Comparison of ENCODE assay signal across 8 mouse cellular contexts in the genomic region with DNA sequence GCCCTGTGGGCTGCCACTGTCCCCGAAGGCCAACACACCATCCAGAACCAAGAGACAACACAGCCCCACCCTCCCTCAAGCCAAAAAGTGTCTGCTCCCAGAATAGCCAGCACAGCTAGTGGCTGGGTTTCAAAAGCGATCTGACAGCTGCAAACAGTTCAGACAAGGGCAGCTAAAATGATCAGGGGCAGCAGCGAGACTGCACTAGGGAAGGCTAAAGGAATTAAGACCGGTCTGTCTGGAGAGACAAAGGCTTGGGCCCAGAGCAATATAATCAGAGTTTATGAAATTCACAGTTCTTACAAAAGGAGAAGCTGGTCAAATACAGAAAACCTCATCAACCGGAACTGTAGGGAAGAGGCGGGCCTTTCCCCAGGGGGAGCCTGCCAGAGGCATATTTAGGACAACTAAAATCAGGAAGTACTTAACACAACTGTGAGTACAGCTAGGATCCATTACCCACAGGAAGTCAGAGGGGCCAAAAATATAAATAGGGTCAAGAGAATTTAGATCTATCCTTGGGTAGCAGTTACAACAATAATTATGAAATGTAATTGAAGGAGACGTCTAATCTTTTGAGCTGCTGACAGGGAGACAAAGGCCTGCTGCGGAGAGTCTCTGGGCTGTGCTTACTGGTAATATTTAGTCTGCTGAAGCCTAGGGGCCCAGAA. TPM values are rescaled to one million over a fixed set of nuclear protein-coding genes. Genes with fewer than 3 reads are reported as not detected.
DNase-seq lines count a peak whose midpoint lies in the region; ATAC-seq and TF ChIP-seq lines count a peak whose summit lies in the region.

No protein-coding gene starts in this region.

- DNase-seq in testis, postnatal 14 days (ENCODE audit: low spot score): no peak
- DNase-seq in gastrocnemius, adult 18-20 months (ENCODE audit: low spot score): peak; percentile 86
- DNase-seq in layer of hippocampus, postnatal 25 days (ENCODE audit: extremely low spot score in 1 of 2, low spot score in 1 of 2): no peak

- no peak for TF ChIP-seq POLR2A in testis, adult 2 months (IDR thresholded peaks at IDR 0.05; ENCODE audit: control insufficient read depth, low read depth, low read length)

- H3K9me3 ChIP-seq in hindbrain, embryonic 12.5 days (replicated peaks): 0 out of 2 replicates have a peak, but pooled peaks cover 7% of the 10 kb centered on the region
- H3K9me3 ChIP-seq in limb, embryonic 15.5 days: no peaks in the 10 kb centered on the region
- no peaks in the 10 kb centered on the region for H3K9me3 ChIP-seq in midbrain, embryonic 15.5 days

- no peak overlapping the region for H3K9ac ChIP-seq in hindbrain, embryonic 12.5 days
- no peak overlapping the region for H3K9ac ChIP-seq in limb, embryonic 15.5 days
- no peak overlapping the region for H3K9ac ChIP-seq in midbrain, embryonic 15.5 days

- peak overlapping the region; percentile 55 for H3K27ac ChIP-seq in testis, adult 2 months (ENCODE audit: control insufficient read depth, insufficient read depth, low read depth, low read length)
- H3K27ac ChIP-seq in hindbrain, embryonic 12.5 days: peak overlapping the region; percentile 70
- peak overlapping the region; percentile 78 for H3K27ac ChIP-seq in limb, embryonic 15.5 days
- peak overlapping the region; percentile 68 for H3K27ac ChIP-seq in midbrain, embryonic 15.5 days

- no peaks in the 10 kb centered on the region; the same call in 1 of the 2 replicates for H3K27me3 ChIP-seq in testis, adult 2 months (ENCODE audit: control insufficient read depth, insufficient read depth, low read length)
- H3K27me3 ChIP-seq in hindbrain, embryonic 12.5 days: peaks cover 37% of the 10 kb centered on the region
- H3K27me3 ChIP-seq in limb, embryonic 15.5 days: peaks cover 22% of the 10 kb centered on the region
- peaks cover 26% of the 10 kb centered on the region for H3K27me3 ChIP-seq in midbrain, embryonic 15.5 days (replicated peaks)

- 28% methylated on average over 8 of the region's 8 CpGs for WGBS in hindbrain, embryonic 12.5 days
- WGBS in limb, embryonic 15.5 days: 40% methylated on average over 8 of the region's 8 CpGs
- 15% methylated on average over 8 of the region's 8 CpGs for WGBS in midbrain, embryonic 15.5 days

- ATAC-seq in hindbrain, embryonic 12.5 days (ENCODE audit: low FRiP score): no peak
- 0 out of 2 replicates have a peak, but pooled peaks have one; percentile 17 for ATAC-seq in limb, embryonic 15.5 days (ENCODE audit: insufficient number of reproducible peaks, low FRiP score, low TSS enrichment, low read depth)
- ATAC-seq in midbrain, embryonic 15.5 days (replicated peaks): no peak
- no peak for ATAC-seq in megakaryocyte-erythroid progenitor cell, adult 5-6 weeks (replicated peaks; ENCODE audit: low FRiP score, low TSS enrichment, poor library complexity, severe bottlenecking)

- no peak overlapping the region for H3K4me2 ChIP-seq in hindbrain, embryonic 12.5 days (replicated peaks)
- no peak overlapping the region for H3K4me2 ChIP-seq in limb, embryonic 15.5 days
- no peak overlapping the region for H3K4me2 ChIP-seq in midbrain, embryonic 15.5 days

- no peak for TF ChIP-seq CTCF in testis, adult 2 months (IDR thresholded peaks at IDR 0.05; ENCODE audit: control insufficient read depth, insufficient read depth, insufficient replicate concordance, low read depth, low read length)

- H3K36me3 ChIP-seq in testis, adult 2 months (ENCODE audit: control insufficient read depth, insufficient read depth, low read length): no peaks in the 10 kb centered on the region
- peaks cover 6% of the 10 kb centered on the region; the same call in 1 of the 2 replicates for H3K36me3 ChIP-seq in hindbrain, embryonic 12.5 days
- peaks cover 4% of the 10 kb centered on the region; the same call in 1 of the 2 replicates for H3K36me3 ChIP-seq in limb, embryonic 15.5 days
- no peaks in the 10 kb centered on the region for H3K36me3 ChIP-seq in midbrain, embryonic 15.5 days (replicated peaks)

- peaks cover 7% of the 10 kb centered on the region for H3K4me1 ChIP-seq in testis, adult 2 months (ENCODE audit: control insufficient read depth, insufficient read depth, low read length)
- peaks cover 29% of the 10 kb centered on the region for H3K4me1 ChIP-seq in hindbrain, embryonic 12.5 days
- peaks cover 23% of the 10 kb centered on the region for H3K4me1 ChIP-seq in limb, embryonic 15.5 days
- H3K4me1 ChIP-seq in midbrain, embryonic 15.5 days: peaks cover 24% of the 10 kb centered on the region

- H3K4me3 ChIP-seq in testis, adult 2 months (ENCODE audit: control insufficient read depth, low read depth, low read length): no peak overlapping the region
- no peak overlapping the region for H3K4me3 ChIP-seq in hindbrain, embryonic 12.5 days
- no peak overlapping the region for H3K4me3 ChIP-seq in limb, embryonic 15.5 days
- no peak overlapping the region for H3K4me3 ChIP-seq in midbrain, embryonic 15.5 days

RNA-seq across cellular contexts. Expression of a gene that starts 12.9 kb away (rescaled TPM):
- polyA plus RNA-seq in testis, adult 2 months (2012; rRNA removed): 0.11 TPM in 1 of 2 replicates, not detected in the other
- 10 to 100 TPM; 10.4 to 18.9 TPM for total RNA-seq in gastrocnemius, adult 18-20 months (2021)
- polyA plus RNA-seq in hindbrain, embryonic 12.5 days (2016; fragmentation: Nextera tagmentation; extraction: Ambion mirVana): 7.8 and 36.7 TPM in 2 replicates
- polyA plus RNA-seq in limb, embryonic 15.5 days (2015; fragmentation: Nextera tagmentation; extraction: Ambion mirVana): 117 and 227 TPM in 2 replicates
- polyA plus RNA-seq in midbrain, embryonic 15.5 days (2015; fragmentation: Nextera tagmentation; extraction: Ambion mirVana): 0.10 TPM in 1 of 2 replicates, not detected in the other
- not detected in 2 replicates for total RNA-seq in megakaryocyte-erythroid progenitor cell, adult 5-6 weeks (2014; fragmentation: Nextera tagmentation)
- total RNA-seq in megakaryocyte-erythroid progenitor cell, adult 5-6 weeks (2017): not detected in 2 replicates
- total RNA-seq in layer of hippocampus, postnatal 25 days (2021): not detected

RNA-seq across cellular contexts. Expression of a gene that starts 30.0 kb away (rescaled TPM):
- polyA plus RNA-seq in testis, adult 2 months (2012; rRNA removed): 5.1 and 5.7 TPM in 2 replicates
- under 1 TPM; 0.21 to 0.43 TPM for total RNA-seq in gastrocnemius, adult 18-20 months (2021)
- polyA plus RNA-seq in hindbrain, embryonic 12.5 days (2016; fragmentation: Nextera tagmentation; extraction: Ambion mirVana): 6.3 and 7.8 TPM in 2 replicates
- 7.5 and 11.1 TPM in 2 replicates for polyA plus RNA-seq in limb, embryonic 15.5 days (2015; fragmentation: Nextera tagmentation; extraction: Ambion mirVana)
- polyA plus RNA-seq in midbrain, embryonic 15.5 days (2015; fragmentation: Nextera tagmentation; extraction: Ambion mirVana): 18.9 and 20.4 TPM in 2 replicates
- total RNA-seq in megakaryocyte-erythroid progenitor cell, adult 5-6 weeks (2014; fragmentation: Nextera tagmentation): 0.32 and 1.1 TPM in 2 replicates
- 1.1 and 1.6 TPM in 2 replicates for total RNA-seq in megakaryocyte-erythroid progenitor cell, adult 5-6 weeks (2017)
- total RNA-seq in layer of hippocampus, postnatal 25 days (2021): 10 to 100 TPM; 69.3 to 78.8 TPM

RNA-seq across cellular contexts. Expression of a gene that starts 59.1 kb away (rescaled TPM):
- 116 and 127 TPM in 2 replicates for polyA plus RNA-seq in testis, adult 2 months (2012; rRNA removed)
- total RNA-seq in gastrocnemius, adult 18-20 months (2021): 10 to 100 TPM; 10.1 to 10.4 TPM
- 109 and 123 TPM in 2 replicates for polyA plus RNA-seq in hindbrain, embryonic 12.5 days (2016; fragmentation: Nextera tagmentation; extraction: Ambion mirVana)
- 80.2 and 80.3 TPM in 2 replicates for polyA plus RNA-seq in limb, embryonic 15.5 days (2015; fragmentation: Nextera tagmentation; extraction: Ambion mirVana)
- polyA plus RNA-seq in midbrain, embryonic 15.5 days (2015; fragmentation: Nextera tagmentation; extraction: Ambion mirVana): 144 and 147 TPM in 2 replicates
- total RNA-seq in megakaryocyte-erythroid progenitor cell, adult 5-6 weeks (2014; fragmentation: Nextera tagmentation): 48.8 and 72.3 TPM in 2 replicates
- 51.4 and 57.0 TPM in 2 replicates for total RNA-seq in megakaryocyte-erythroid progenitor cell, adult 5-6 weeks (2017)
- total RNA-seq in layer of hippocampus, postnatal 25 days (2021): 10 to 100 TPM; 73.0 to 91.4 TPM
